Mouse (Mus musculus) hindbrain, embryonic 12.5 days (tissue): ENCODE measurements around the gene Cacna1a. TPM values are rescaled to one million over a fixed set of nuclear protein-coding genes. Genes with fewer than 3 reads are reported as not detected.

Source experiments
- ATAC-seq: fragments of 200-750 bp; cut with Nextera tagmentation; 2 replicates; pipeline ENCODE4 v1.8.0; 2017; ENCODE audit warnings: moderate TSS enrichment; ENCODE audit not compliant: low FRiP score
- H3K27ac ChIP-seq: fragments of 300-500 bp; sonication (generic); 2 replicates; pipeline ENCODE4 v1.5.1; 2016; ENCODE audit warnings: mild to moderate bottlenecking
- H3K27me3 ChIP-seq: fragments of 300-500 bp; sonication (generic); 2 replicates; pipeline ENCODE4 v1.6.1; 2016; ENCODE audit warnings: mild to moderate bottlenecking
- H3K36me3 ChIP-seq: fragments of 300-500 bp; sonication (generic); 2 replicates; pipeline ENCODE4 v1.6.1; 2016; ENCODE audit warnings: mild to moderate bottlenecking
- H3K4me1 ChIP-seq: fragments of 300-500 bp; sonication (generic); 2 replicates; pipeline ENCODE4 v1.6.1; 2016
- H3K4me2 ChIP-seq: fragments of 300-500 bp; sonication (generic); replicated peaks from 2 replicates; pipeline ENCODE4 v1.6.1; 2016; ENCODE audit warnings: mild to moderate bottlenecking
- H3K4me3 ChIP-seq: fragments of 300-500 bp; sonication (generic); 2 replicates; pipeline ENCODE4 v1.5.1; 2016; ENCODE audit warnings: mild to moderate bottlenecking
- H3K9ac ChIP-seq: fragments of 300-500 bp; sonication (generic); 2 replicates; pipeline ENCODE4 v1.6.1; 2016; ENCODE audit warnings: mild to moderate bottlenecking, moderate library complexity
- H3K9me3 ChIP-seq: fragments of 300-500 bp; sonication (generic); replicated peaks from 2 replicates; pipeline ENCODE4 v1.6.1; 2016; ENCODE audit warnings: mild to moderate bottlenecking
- WGBS: fragments of 180-500 bp; shearing (Covaris S2); methylation state at CpG from one replicate; pipeline ENCODE4 v1.1.7; 2016; 5-methylcytosine and 5-hydroxymethylcytosine counted together
- polyA plus RNA-seq: library from polyadenylated mRNA; unstranded; fragments of >200 nt; fragmentation: Nextera tagmentation; extraction: Ambion mirVana; gene quantifications from 2 replicates; pipeline ENCODE4 v1.2.1, GENCODE M21; 2016

Gene Cacna1a
- polyA plus RNA-seq, 1 experiment from 2014 or later, result 16.1 TPM

DNA sequence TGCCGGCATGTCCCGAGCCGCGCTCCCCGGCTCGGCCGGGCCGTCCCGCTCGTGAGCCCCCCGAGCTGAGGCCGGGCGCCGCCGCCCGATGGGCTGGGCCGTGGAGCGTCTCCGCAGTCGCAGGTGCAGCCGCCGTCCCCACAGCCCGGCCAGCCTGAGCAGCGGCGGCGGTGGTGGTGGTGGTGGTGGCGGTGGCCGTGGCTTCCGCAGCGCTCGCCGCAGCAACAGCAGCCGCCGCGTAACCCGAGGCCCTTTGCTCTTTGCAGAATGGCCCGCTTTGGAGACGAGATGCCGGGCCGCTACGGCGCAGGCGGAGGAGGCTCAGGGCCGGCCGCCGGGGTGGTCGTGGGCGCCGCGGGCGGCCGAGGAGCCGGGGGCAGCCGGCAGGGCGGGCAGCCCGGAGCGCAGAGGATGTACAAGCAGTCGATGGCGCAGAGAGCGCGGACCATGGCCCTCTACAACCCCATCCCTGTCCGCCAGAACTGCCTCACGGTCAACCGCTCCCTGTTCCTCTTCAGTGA, 27.2 kb downstream of the Cacna1a start:
- H3K9me3 ChIP-seq, result no peaks in the 10 kb centered on the region; the same call in 1 of the 2 replicates
- peak overlapping the region; percentile 82 for H3K4me2 ChIP-seq
- peak overlapping the region; percentile 93 for H3K27ac ChIP-seq
- peak overlapping the region; percentile 77 for H3K9ac ChIP-seq
- H3K4me1 ChIP-seq, result peaks cover 23% of the 10 kb centered on the region
- WGBS, result 1% methylated on average over 47 of the region's 64 CpGs
- ATAC-seq, result peak; percentile 71
- no peaks in the 10 kb centered on the region for H3K36me3 ChIP-seq
- H3K27me3 ChIP-seq, result peaks cover 11% of the 10 kb centered on the region; the same call in 1 of the 2 replicates
- H3K4me3 ChIP-seq, result peak overlapping the region; percentile 69

GRCm38 (mm10) chr8:84416041-84416440, 27.8 kb downstream of the Cacna1a start:
- 13% methylated on average over 14 of the region's 14 CpGs for WGBS
- peak overlapping the region; percentile 93 for H3K27ac ChIP-seq

DNA sequence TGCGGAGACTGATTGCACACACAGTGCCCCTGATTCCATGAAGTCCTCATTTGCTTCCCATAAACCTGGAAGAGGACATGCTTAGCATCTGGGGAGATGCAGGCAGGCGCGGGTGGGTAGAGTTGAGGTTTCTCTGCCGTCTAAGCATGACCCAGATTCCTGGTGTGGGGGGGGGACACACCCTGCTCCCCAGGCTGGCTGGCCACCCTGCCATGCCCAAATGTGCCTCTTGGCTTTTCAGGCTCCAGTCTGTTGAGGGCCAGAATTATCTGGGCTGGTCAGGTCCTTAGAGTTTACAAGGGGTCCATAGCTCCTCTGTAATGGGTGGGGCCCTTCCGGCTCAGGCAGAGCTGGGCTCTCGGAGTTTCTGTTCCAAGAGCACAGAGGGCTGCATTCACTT, 28.7 kb downstream of the Cacna1a start:
- no peak for ATAC-seq
- H3K27ac ChIP-seq, result no peak overlapping the region
- peak overlapping the region; percentile 82 for H3K4me2 ChIP-seq
- peak overlapping the region; percentile 77 for H3K9ac ChIP-seq
- WGBS, result 73% methylated on average over 6 of the region's 6 CpGs
- H3K4me3 ChIP-seq, result peak overlapping the region; percentile 69
- H3K9me3 ChIP-seq, result no peaks in the 10 kb centered on the region; the same call in 1 of the 2 replicates
- no peaks in the 10 kb centered on the region for H3K36me3 ChIP-seq
- H3K27me3 ChIP-seq, result peaks cover 11% of the 10 kb centered on the region; the same call in 1 of the 2 replicates
- peaks cover 23% of the 10 kb centered on the region for H3K4me1 ChIP-seq

More at GRCm38 (mm10) chr8:84416041-84416440, 27.8 kb downstream of the Cacna1a start:
- Histone ChIP-seq H3K36me3 (no peaks in the 10 kb centered on the region), H3K9ac (peak overlapping the region; percentile 77), H3K4me1 (peaks cover 23% of the 10 kb centered on the region), H3K4me2 (peak overlapping the region; percentile 82), H3K4me3 (peak overlapping the region; percentile 69), H3K27me3 (peaks cover 11% of the 10 kb centered on the region; the same call in 1 of the 2 replicates), H3K9me3 (no peaks in the 10 kb centered on the region; the same call in 1 of the 2 replicates)
- peak; percentile 33; the same call in 1 of the 2 replicates for ATAC-seq

DNA sequence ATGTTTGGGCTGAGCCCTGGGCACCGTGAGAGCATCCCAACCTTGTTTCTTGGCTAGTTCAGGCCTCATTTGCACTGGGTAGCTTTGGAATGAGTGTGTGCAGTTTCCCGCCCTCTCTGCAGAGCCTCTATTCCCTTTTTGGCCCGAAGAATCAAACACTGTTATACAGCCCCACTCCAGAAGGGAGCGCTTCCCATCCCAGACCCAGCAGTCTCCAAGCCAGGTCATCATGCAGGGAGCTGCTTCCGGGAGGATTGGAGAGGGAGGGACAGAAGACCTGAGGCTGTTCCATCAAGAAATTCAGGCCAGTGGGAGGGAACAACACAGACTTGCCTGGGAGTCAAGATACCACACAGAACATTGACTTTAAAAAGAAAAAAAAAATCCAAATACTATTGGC, 29.6 kb downstream of the Cacna1a start:
- Histone ChIP-seq H3K27ac (no peak overlapping the region), H3K9me3 (no peaks in the 10 kb centered on the region; the same call in 1 of the 2 replicates), H3K4me1 (peaks cover 23% of the 10 kb centered on the region), H3K9ac (no peak overlapping the region), H3K4me2 (peak overlapping the region; percentile 82), H3K36me3 (no peaks in the 10 kb centered on the region), H3K27me3 (peaks cover 11% of the 10 kb centered on the region; the same call in 1 of the 2 replicates), H3K4me3 (no peak overlapping the region)
- ATAC-seq, result no peak
- WGBS, result 64% methylated on average over 5 of the region's 5 CpGs

DNA sequence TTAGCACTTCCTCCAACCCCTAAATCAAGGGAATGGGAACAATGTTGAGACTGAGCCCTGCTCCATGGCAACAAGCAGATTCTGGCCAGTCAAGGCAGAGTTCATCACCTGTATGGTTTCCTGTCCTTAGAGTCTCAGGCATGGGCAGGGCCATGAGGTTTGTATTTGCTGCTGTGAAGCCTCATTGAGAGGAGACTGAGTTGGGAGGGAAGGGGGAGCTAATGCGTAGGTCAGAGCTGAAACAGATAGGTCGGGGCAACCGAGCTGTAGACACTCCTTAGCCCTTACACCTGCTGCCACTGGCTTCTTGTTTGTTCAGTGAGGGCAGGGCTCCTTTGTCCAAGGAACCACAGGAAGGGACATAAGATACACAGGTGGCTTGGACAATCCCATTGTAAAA, 36.2 kb downstream of the Cacna1a start:
- Histone ChIP-seq H3K4me3 (no peak overlapping the region), H3K27ac (no peak overlapping the region)
- WGBS, result 84% methylated on average over 3 of the region's 3 CpGs

GRCm38 (mm10) chr8:84426087-84426486, 37.8 kb downstream of the Cacna1a start:
- Histone ChIP-seq H3K4me3 (no peak overlapping the region), H3K27ac (no peak overlapping the region), H3K9ac (no peak overlapping the region), H3K9me3 (no peaks in the 10 kb centered on the region), H3K36me3 (no peaks in the 10 kb centered on the region), H3K27me3 (no peaks in the 10 kb centered on the region), H3K4me2 (no peak overlapping the region), H3K4me1 (0 out of 2 replicates have a peak, but pooled peaks cover 5% of the 10 kb centered on the region)
- ATAC-seq, result no peak
- WGBS, result 78% methylated on average over 7 of the region's 7 CpGs

More for the DNA sequence above, 36.2 kb downstream of the Cacna1a start:
- Histone ChIP-seq H3K4me1 (0 out of 2 replicates have a peak, but pooled peaks cover 2% of the 10 kb centered on the region), H3K9me3 (no peaks in the 10 kb centered on the region), H3K27me3 (no peaks in the 10 kb centered on the region), H3K4me2 (no peak overlapping the region), H3K9ac (no peak overlapping the region), H3K36me3 (no peaks in the 10 kb centered on the region)
- no peak for ATAC-seq

GRCm38 (mm10) chr8:84426582-84426981, 38.3 kb downstream of the Cacna1a start:
- H3K4me3 ChIP-seq, result no peak overlapping the region
- 0 out of 2 replicates have a peak, but pooled peaks cover 5% of the 10 kb centered on the region for H3K4me1 ChIP-seq
- ATAC-seq, result no peak
- no peaks in the 10 kb centered on the region for H3K9me3 ChIP-seq
- no peaks in the 10 kb centered on the region for H3K36me3 ChIP-seq
- H3K27ac ChIP-seq, result no peak overlapping the region
- H3K27me3 ChIP-seq, result no peaks in the 10 kb centered on the region
- H3K9ac ChIP-seq, result no peak overlapping the region
- WGBS, result 87% methylated on average over 8 of the region's 8 CpGs
- H3K4me2 ChIP-seq, result no peak overlapping the region

GRCm38 (mm10) chr8:84428034-84428433, 39.8 kb downstream of the Cacna1a start:
- 79% methylated on average over 5 of the region's 5 CpGs for WGBS

DNA sequence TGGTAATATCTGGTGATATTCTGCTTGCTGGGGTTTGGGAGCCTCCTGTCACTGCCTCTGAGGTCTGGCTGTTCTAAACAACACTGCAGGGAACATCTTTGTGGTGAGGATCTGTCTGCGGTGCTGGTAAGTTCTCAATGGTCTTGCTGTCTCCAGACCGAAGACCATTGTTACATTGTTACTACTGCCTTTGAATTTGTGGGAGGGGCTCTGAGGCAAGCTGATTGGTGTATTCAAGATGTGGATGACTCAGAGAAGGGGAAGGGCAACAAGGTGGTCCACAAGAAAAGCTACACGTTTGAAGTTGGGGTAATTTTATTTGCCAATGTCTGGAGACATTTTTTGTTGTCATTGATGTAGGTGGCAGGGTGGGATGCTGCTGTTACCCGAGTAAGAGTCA, 40.8 kb downstream of the Cacna1a start:
- Histone ChIP-seq H3K9me3 (no peaks in the 10 kb centered on the region), H3K27ac (no peak overlapping the region), H3K4me2 (no peak overlapping the region), H3K9ac (no peak overlapping the region), H3K27me3 (no peaks in the 10 kb centered on the region), H3K36me3 (no peaks in the 10 kb centered on the region), H3K4me1 (0 out of 2 replicates have a peak, but pooled peaks cover 5% of the 10 kb centered on the region), H3K4me3 (no peak overlapping the region)
- 23% methylated on average over 4 of the region's 4 CpGs for WGBS
- no peak for ATAC-seq

More at GRCm38 (mm10) chr8:84428034-84428433, 39.8 kb downstream of the Cacna1a start:
- Histone ChIP-seq H3K4me2 (no peak overlapping the region), H3K9ac (no peak overlapping the region), H3K27me3 (no peaks in the 10 kb centered on the region), H3K36me3 (no peaks in the 10 kb centered on the region), H3K4me1 (0 out of 2 replicates have a peak, but pooled peaks cover 5% of the 10 kb centered on the region), H3K4me3 (no peak overlapping the region), H3K9me3 (no peaks in the 10 kb centered on the region), H3K27ac (no peak overlapping the region)
- no peak for ATAC-seq

DNA sequence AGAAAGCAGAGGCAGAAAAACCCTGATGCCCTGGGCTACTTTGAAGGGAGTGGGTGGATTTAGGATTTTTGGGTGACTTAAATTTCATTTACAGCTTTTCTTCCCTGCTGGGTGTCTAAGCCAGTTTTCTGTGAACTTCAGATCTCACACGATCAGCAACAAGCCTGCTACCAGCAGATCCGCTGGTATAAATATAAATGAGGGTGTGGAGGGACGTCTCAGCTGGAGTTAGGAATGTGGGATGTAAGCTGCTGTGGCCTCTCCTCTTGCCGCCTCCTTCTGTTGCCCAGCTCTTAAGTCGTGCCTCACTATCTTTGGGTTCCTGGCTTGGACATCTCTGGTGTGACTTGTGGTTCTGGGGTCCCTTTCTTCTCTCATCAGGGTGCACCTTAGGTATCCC, 41.3 kb downstream of the Cacna1a start:
- Histone ChIP-seq H3K9ac (no peak overlapping the region), H3K4me3 (no peak overlapping the region), H3K9me3 (no peaks in the 10 kb centered on the region), H3K4me2 (no peak overlapping the region), H3K27me3 (no peaks in the 10 kb centered on the region), H3K36me3 (no peaks in the 10 kb centered on the region), H3K27ac (no peak overlapping the region), H3K4me1 (0 out of 2 replicates have a peak, but pooled peaks cover 5% of the 10 kb centered on the region)
- 41% methylated on average over 5 of the region's 5 CpGs for WGBS
- ATAC-seq, result no peak

DNA sequence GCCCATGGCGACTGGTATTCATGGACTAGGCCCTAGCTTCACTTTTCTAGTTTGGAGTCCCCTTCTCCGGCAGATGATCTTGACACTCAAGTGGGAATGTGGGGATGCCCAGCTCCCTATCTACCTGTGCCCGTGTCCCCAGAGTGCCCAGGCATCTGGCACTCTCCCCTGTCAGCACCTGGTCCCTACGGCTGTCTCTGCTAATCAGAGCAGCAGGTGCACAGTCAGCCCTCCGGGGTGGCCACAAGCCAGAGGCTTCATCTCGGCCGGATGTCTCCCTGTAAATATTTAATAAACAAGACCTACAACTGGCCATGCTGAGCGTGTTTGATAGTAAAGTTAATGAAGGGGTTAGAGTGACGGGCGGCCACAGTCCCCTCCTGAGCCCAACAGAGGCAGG, 47.1 kb downstream of the Cacna1a start:
- Histone ChIP-seq H3K36me3 (0 out of 2 replicates have a peak, but pooled peaks cover 6% of the 10 kb centered on the region), H3K9me3 (no peaks in the 10 kb centered on the region), H3K4me2 (no peak overlapping the region), H3K9ac (no peak overlapping the region), H3K27me3 (no peaks in the 10 kb centered on the region), H3K27ac (no peak overlapping the region), H3K4me3 (no peak overlapping the region), H3K4me1 (peaks cover 2% of the 10 kb centered on the region; the same call in 1 of the 2 replicates)
- 73% methylated on average over 10 of the region's 10 CpGs for WGBS
- ATAC-seq, result no peak

DNA sequence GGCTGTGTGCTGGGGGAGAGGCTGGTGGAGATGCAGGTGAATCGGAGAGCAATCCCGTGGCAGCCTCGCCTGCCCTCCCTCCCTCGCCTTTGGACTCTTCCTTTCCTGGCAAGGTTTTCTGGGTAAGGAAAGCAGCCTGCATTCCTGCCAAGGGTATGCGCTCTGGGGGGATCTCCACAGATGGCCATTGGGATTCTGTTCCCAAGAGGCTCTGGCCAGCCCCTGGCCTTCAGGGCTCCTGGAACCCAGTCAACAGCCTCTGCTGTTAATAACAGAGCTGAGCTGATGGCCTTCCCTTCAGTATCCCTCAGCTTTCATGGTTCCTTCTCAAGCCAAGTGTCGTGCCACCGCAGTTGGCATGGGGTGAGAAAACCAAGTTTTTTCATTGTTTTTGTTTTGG, 51.6 kb downstream of the Cacna1a start:
- no peak for ATAC-seq
- Histone ChIP-seq H3K9me3 (no peaks in the 10 kb centered on the region), H3K4me2 (no peak overlapping the region), H3K27ac (no peak overlapping the region), H3K27me3 (no peaks in the 10 kb centered on the region), H3K4me1 (peaks cover 11% of the 10 kb centered on the region), H3K36me3 (0 out of 2 replicates have a peak, but pooled peaks cover 14% of the 10 kb centered on the region), H3K9ac (no peak overlapping the region), H3K4me3 (no peak overlapping the region)
- 90% methylated on average over 7 of the region's 7 CpGs for WGBS

DNA sequence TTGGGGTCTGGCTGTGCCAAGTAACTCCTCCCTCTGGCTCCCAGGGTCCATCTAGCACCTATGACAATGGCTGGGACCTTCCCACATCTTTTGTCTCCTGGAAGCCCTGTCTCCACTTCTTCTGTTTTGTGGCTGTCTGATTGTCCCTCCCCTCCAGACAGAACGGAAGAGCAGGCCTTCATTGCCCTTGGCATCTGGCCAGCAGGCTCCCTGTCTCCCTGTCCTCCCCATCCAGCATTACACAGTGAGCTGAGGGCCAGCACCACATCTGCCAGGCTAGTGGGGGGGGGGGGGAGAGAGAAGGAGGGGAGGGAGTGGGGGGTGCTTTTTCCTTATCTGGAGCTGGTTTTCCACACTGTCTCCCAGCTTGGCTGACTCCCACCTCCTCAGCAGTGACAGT, 53.8 kb downstream of the Cacna1a start:
- Histone ChIP-seq H3K27me3 (no peaks in the 10 kb centered on the region), H3K9me3 (no peaks in the 10 kb centered on the region), H3K36me3 (peaks cover 18% of the 10 kb centered on the region), H3K4me1 (peaks cover 9% of the 10 kb centered on the region), H3K4me2 (no peak overlapping the region), H3K27ac (no peak overlapping the region), H3K9ac (no peak overlapping the region), H3K4me3 (no peak overlapping the region)
- peak; percentile 74 for ATAC-seq
- 20% methylated on average over 1 of the region's 1 CpGs for WGBS
